Mouse (Mus musculus) liver, embryonic 14.5 days (tissue): Measurements from ENCODE around the gene Efemp1.

Experiments
- CTCF ChIP-seq: IDR thresholded peaks from 2 replicates; pipeline ENCODE4 v1.5.1; 2016; ENCODE audit warnings: antibody characterized with exemption, low read depth, control low read depth
- EP300 ChIP-seq: IDR thresholded peaks from 2 replicates; pipeline ENCODE4 v1.6.1; 2016; ENCODE audit warnings: antibody characterized with exemption, low read depth

DNA sequence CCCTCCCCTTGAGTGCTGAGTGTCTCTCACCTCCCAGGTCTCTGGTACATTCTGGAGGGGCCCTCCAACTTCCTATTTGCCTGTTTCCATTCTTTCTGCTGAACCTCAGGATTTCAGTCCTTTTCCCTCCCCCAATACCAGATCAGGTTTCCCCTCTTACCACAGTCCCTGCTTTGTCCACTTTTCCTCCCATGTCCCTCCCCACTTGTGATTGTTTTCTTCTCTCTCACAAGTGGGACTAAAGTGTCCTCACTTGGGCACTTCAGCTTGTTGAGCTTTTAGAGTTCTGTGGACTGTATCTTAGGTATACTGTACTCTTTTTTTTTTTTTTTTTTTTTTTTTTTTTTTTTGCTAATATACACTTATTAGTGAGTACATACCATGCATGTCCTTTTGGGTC lies 6.1 kb downstream of the Efemp1 start:
- no peak for TF ChIP-seq CTCF
- TF ChIP-seq EP300, result no peak
